In genomic region chr15:93563491-93563890, GRCm38 (mm10) we compare ENCODE assay signal across 19 mouse cellular contexts. TPM values are rescaled to one million over a fixed set of nuclear protein-coding genes. Genes with fewer than 3 reads are reported as not detected.
DNase-seq lines count a peak whose midpoint lies in the region; ATAC-seq and TF ChIP-seq lines count a peak whose summit lies in the region.
"Had no signal": no experiment of that assay in that cellular context is flagged by ENCODE, and none has a peak within 500 bp of the region (broad histone marks: within the 10 kb centered on the region; RNA-seq: fewer than 3 reads in every experiment).

No protein-coding gene starts in this region.

- no peak overlapping the region for H3K9ac ChIP-seq in intestine, embryonic 14.5 days (ENCODE audit: low read length)
- no peak overlapping the region for H3K9ac ChIP-seq in intestine, postnatal 0 days (ENCODE audit: low read depth, low read length)
- H3K9ac ChIP-seq: embryonic facial prominence, embryonic 15.5 days; limb, embryonic 12.5 days; liver, embryonic 14.5 days; midbrain, embryonic 12.5 days; stomach, embryonic 15.5 days had no signal

- H3K27me3 ChIP-seq in intestine, embryonic 14.5 days (replicated peaks; ENCODE audit: control insufficient read depth, insufficient read depth, low read length) = no peaks in the 10 kb centered on the region
- H3K27me3 ChIP-seq in intestine, postnatal 0 days (replicated peaks; ENCODE audit: control insufficient read depth, insufficient read depth, low read length) = no peaks in the 10 kb centered on the region
- H3K27me3 ChIP-seq: embryonic facial prominence, embryonic 15.5 days; limb, embryonic 12.5 days; midbrain, embryonic 12.5 days; stomach, embryonic 15.5 days had no signal

- no peak for ATAC-seq in intestine, embryonic 14.5 days (replicated peaks; ENCODE audit: low FRiP score, low TSS enrichment, low read depth)
- ATAC-seq in intestine, postnatal 0 days = no peak
- ATAC-seq in CD4-positive, CD25-positive, alpha-beta regulatory T cell, adult 4 months = peak; percentile 90

- H3K27ac ChIP-seq in intestine, embryonic 14.5 days (ENCODE audit: low read depth) = 0 out of 2 replicates have a peak overlapping the region, but pooled peaks have one; percentile 43
- no peak overlapping the region for H3K27ac ChIP-seq in intestine, postnatal 0 days (ENCODE audit: low read depth, low read length)
- H3K27ac ChIP-seq: embryonic facial prominence, embryonic 15.5 days; limb, embryonic 12.5 days; liver, embryonic 14.5 days; midbrain, embryonic 12.5 days; stomach, embryonic 15.5 days had no signal

- 49% methylated on average over 5 of the region's 5 CpGs for WGBS in intestine, embryonic 14.5 days
- WGBS in intestine, postnatal 0 days = 45% methylated on average over 5 of the region's 5 CpGs

- H3K4me3 ChIP-seq in intestine, embryonic 14.5 days (ENCODE audit: low read depth, low read length) = no peak overlapping the region
- H3K4me3 ChIP-seq in intestine, postnatal 0 days (ENCODE audit: low read depth, low read length) = no peak overlapping the region
- H3K4me3 ChIP-seq: embryonic facial prominence, embryonic 15.5 days; limb, embryonic 12.5 days; midbrain, embryonic 12.5 days; stomach, embryonic 15.5 days had no signal

- no peaks in the 10 kb centered on the region for H3K9me3 ChIP-seq in intestine, embryonic 14.5 days (ENCODE audit: control insufficient read depth, low read length)
- H3K9me3 ChIP-seq in intestine, postnatal 0 days (ENCODE audit: control insufficient read depth) = no peaks in the 10 kb centered on the region
- H3K9me3 ChIP-seq: embryonic facial prominence, embryonic 15.5 days; limb, embryonic 12.5 days; midbrain, embryonic 12.5 days; stomach, embryonic 15.5 days had no signal

- H3K4me2 ChIP-seq in intestine, embryonic 14.5 days (ENCODE audit: low read length) = no peak overlapping the region
- no peak overlapping the region for H3K4me2 ChIP-seq in intestine, postnatal 0 days (replicated peaks; ENCODE audit: low read depth)
- H3K4me2 ChIP-seq: embryonic facial prominence, embryonic 15.5 days; limb, embryonic 12.5 days; midbrain, embryonic 12.5 days; stomach, embryonic 15.5 days had no signal

- H3K4me1 ChIP-seq in intestine, embryonic 14.5 days (replicated peaks; ENCODE audit: control insufficient read depth, insufficient read depth, low read length) = peaks cover 20% of the 10 kb centered on the region
- no peaks in the 10 kb centered on the region for H3K4me1 ChIP-seq in intestine, postnatal 0 days (replicated peaks; ENCODE audit: control insufficient read depth, insufficient read depth, low read length)
- H3K4me1 ChIP-seq: midbrain, embryonic 12.5 days had no signal

- no peak for TF ChIP-seq CTCF in intestine, postnatal 0 days (IDR thresholded peaks at IDR 0.05; ENCODE audit: low read depth)

- no peak for DNase-seq in intestine, embryonic 14.5 days (ENCODE audit: low spot score)
- DNase-seq in brain, adult 2 months (ENCODE audit: low read depth, low spot score) = peak; percentile 38
- peak; percentile 47 for DNase-seq in thymus, postnatal 14 days
- no peak for DNase-seq in kidney, postnatal 25 days
- DNase-seq in cerebellum, adult 11 months = no peak
- DNase-seq: cerebellum, adult 2 months; gastrocnemius, postnatal 36 days; heart, postnatal 36 days; kidney, adult 8-10 months; kidney, postnatal 4 days; lung, postnatal 10 days; right cerebral cortex, adult 18-20 months had no signal

- H3K36me3 ChIP-seq in intestine, embryonic 14.5 days (ENCODE audit: control insufficient read depth, insufficient read depth, low read length) = peaks cover 7% of the 10 kb centered on the region
- no peaks in the 10 kb centered on the region for H3K36me3 ChIP-seq in intestine, postnatal 0 days (ENCODE audit: control insufficient read depth, insufficient read depth)
- H3K36me3 ChIP-seq: midbrain, embryonic 12.5 days had no signal

RNA-seq across cellular contexts. Expression of gene Prickle1, which starts 32.2 kb away (rescaled TPM):
- polyA plus RNA-seq in intestine, embryonic 14.5 days (2014; fragmentation: Nextera tagmentation; extraction: Ambion mirVana) = 31.0 and 33.4 TPM in 2 replicates
- 6.3 and 6.5 TPM in 2 replicates for polyA plus RNA-seq in intestine, postnatal 0 days (2015; fragmentation: Nextera tagmentation; extraction: Ambion mirVana)
- 1 to 10 TPM; 1.5 TPM for polyA plus RNA-seq in CD4-positive, CD25-positive, alpha-beta regulatory T cell, adult 4 months (2017; shearing (Covaris generic))

Comparison
In these comparisons a context has a peak if more than half of its experiments do, and no peak if none do; other contexts are left out.
1. DNase-seq: peak in brain, adult 2 months (single experiment) and thymus, postnatal 14 days (single experiment); none in intestine, embryonic 14.5 days (single experiment), kidney, postnatal 25 days (0 of 2) and cerebellum, adult 11 months (single experiment).